Mouse (Mus musculus) liver, embryonic 14.5 days (tissue): ENCODE results near the gene Trnp1.

Experiments used
- CTCF ChIP-seq: IDR thresholded peaks from 2 replicates; pipeline ENCODE4 v1.5.1; 2016; ENCODE audit warnings: antibody characterized with exemption, low read depth, control low read depth
- EP300 ChIP-seq: IDR thresholded peaks from 2 replicates; pipeline ENCODE4 v1.6.1; 2016; ENCODE audit warnings: antibody characterized with exemption, low read depth

DNA sequence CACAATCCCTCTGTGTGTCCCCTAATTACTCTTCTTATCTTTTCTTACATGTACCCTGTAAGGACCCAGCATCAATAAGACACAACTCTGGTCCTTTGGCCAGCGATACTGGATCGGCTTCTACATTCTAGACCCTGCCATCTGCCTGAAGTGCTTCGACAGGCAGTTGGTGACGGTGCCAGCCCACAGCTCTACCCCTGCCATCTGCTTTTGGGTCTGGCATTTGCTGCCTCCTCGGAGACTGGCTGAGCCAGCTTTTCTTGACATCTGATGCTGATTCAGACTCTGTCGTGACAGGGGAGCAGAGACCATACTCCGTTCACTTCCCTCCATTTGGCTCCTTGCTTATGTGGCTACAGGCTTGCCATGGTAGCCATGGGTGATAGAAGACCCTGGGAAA, 10.6 kb upstream of the Trnp1 start:
- no peak for TF ChIP-seq CTCF
- TF ChIP-seq EP300 = no peak
